Mouse (Mus musculus) bone marrow, adult 2 months (tissue): ENCODE data around the gene Pcsk4. TPM values are rescaled to one million over a fixed set of nuclear protein-coding genes. Genes with fewer than 3 reads are reported as not detected.
"Not testable (repeated sequence)": the region's sequence is repeated elsewhere in the genome, so short reads cannot be mapped to it uniquely, and the experiment has no call there.

Experiments
- H3K27ac ChIP-seq: fragments of 200-500 bp; 2 replicates; pipeline ENCODE4 v1.5.1; 2012; ENCODE audit warnings: low read depth, mild to moderate bottlenecking, control low read depth, inconsistent platforms, low read length; ENCODE audit not compliant: control insufficient read depth, poor library complexity, insufficient read depth
- H3K4me1 ChIP-seq: fragments of 200-500 bp; 2 replicates; pipeline ENCODE4 v1.6.1; 2011; ENCODE audit warnings: low read length; ENCODE audit not compliant: control insufficient read depth, insufficient read depth
- H3K4me3 ChIP-seq: fragments of 200-500 bp; replicated peaks from 2 replicates; pipeline ENCODE3; 2011; ENCODE audit warnings: mild to moderate bottlenecking, low read depth, low read length, control low read depth; ENCODE audit not compliant: control insufficient read depth
- CTCF ChIP-seq: fragments of 200-500 bp; IDR thresholded peaks from 2 replicates; pipeline ENCODE4 v1.5.1; 2011; ENCODE audit warnings: low read length, control low read depth; ENCODE audit not compliant: control insufficient read depth, insufficient read depth
- POLR2A ChIP-seq: fragments of 200-500 bp; IDR thresholded peaks from 2 replicates; pipeline ENCODE4 v1.6.1; 2011; ENCODE audit warnings: low read depth, mild to moderate bottlenecking, control low read depth, low read length, borderline replicate concordance; ENCODE audit not compliant: control insufficient read depth
- WGBS: fragments of 180-500 bp; shearing (Covaris S2); methylation state at CpG from one replicate; pipeline ENCODE4 v1.1.7; 2018; 5-methylcytosine and 5-hydroxymethylcytosine counted together
- polyA plus RNA-seq: library from polyadenylated mRNA; stranded (reverse); fragments of >200 nt; gene quantifications from 2 replicates; pipeline ENCODE4 v1.2.4, GENCODE M21; 2011; ENCODE audit warnings: low replicate concordance; ENCODE audit not compliant: missing spikeins, insufficient read depth, insufficient read length

Pcsk4 gene
- polyA plus RNA-seq, 1 experiment = not detected

DNA sequence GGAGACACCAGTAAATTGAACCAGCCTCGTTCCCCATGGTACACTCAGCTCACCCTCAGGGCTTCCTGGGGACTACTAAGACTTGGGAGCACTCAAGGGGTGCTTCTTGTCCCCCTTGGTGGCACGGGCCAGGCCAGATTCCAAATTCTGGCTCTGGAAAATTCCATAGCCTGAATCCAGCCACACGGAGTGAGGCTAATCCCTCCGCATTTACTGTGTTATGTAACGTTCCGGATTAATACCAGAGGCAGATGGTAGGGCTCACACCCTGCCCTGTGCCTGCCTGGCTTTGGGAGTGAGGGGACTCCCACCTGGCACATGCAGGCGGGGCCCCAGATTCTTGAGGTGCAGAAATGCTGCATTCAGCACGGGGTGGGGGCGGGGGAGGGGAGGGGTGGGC is 26.1 kb upstream of the Pcsk4 start:
- Histone ChIP-seq H3K4me1 (no peaks in the 10 kb centered on the region), H3K4me3 (no peak overlapping the region), H3K27ac (no peak overlapping the region; the same call in 1 of the 2 replicates)
- TF ChIP-seq POLR2A (no peak), CTCF (no peak)
- 35% methylated on average over 9 of the region's 9 CpGs for WGBS

DNA sequence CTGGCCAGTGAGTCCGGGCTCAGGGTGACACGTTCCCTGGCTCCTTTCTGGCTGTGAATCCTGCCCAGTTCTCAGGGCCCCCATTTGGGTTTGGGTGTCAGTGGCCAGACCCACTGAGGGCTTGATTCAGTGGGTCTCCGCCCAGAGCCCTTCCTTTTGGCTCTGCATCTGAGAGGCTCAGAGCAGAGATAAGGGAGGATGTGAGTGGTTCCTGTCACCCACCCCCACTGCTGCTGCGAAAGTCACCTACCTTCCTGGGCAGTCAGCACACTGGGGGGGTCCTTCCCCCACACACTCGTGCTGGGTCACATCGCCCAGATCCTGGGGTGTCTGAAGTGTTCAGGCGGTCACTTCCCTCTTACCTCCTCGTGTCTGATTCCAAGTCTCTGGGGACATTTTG is 23.4 kb upstream of the Pcsk4 start:
- TF ChIP-seq POLR2A = no peak
- no peak for TF ChIP-seq CTCF
- 31% methylated on average over 8 of the region's 8 CpGs for WGBS
- no peak overlapping the region for H3K27ac ChIP-seq
- H3K4me1 ChIP-seq = peaks cover 1% of the 10 kb centered on the region; the same call in 1 of the 2 replicates
- no peak overlapping the region for H3K4me3 ChIP-seq

DNA sequence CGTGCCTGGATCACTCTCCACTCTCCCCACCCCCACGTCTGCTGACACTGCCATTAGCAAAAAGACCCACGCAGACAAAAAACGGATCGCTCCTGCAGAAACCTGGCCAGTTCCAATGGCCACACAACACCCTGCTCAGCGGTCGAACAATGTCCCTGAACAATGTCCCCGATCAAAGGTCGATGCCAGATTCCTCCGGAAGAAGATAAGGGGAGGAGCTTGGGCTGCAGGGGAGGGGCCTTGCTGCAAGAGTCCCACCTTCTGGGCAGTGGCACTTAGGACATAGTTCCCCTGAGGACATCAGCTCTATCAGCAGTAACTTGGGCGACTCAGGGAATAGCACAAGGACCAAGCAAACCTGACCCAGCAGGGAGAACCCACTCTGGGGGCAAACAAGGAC is 22.6 kb upstream of the Pcsk4 start:
- H3K4me1 ChIP-seq = peaks cover 1% of the 10 kb centered on the region; the same call in 1 of the 2 replicates
- no peak overlapping the region for H3K4me3 ChIP-seq
- H3K27ac ChIP-seq = no peak overlapping the region
- WGBS = 38% methylated on average over 11 of the region's 11 CpGs
- no peak for TF ChIP-seq POLR2A
- no peak for TF ChIP-seq CTCF

DNA sequence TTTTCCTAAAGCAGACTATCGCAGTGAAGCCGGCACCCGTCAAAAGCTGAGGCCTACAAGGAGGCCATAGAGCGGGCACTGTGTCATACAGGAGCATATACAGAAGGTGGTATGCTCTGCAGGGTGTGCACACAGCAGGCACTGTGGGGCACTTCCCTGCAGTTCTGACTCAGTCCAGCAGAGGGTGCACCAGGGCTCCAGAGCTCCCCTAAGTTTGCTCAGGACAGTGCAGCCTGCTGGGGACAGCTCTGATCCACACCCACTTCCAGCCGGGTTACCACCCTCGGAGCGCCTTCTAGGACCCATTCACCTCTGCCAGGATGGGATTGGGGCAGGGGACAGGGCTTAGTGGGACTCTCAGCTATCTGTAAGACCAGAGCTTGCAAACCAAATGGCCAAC is 21.0 kb upstream of the Pcsk4 start:
- WGBS = 1% methylated on average over 7 of the region's 7 CpGs
- H3K4me1 ChIP-seq = peaks cover 1% of the 10 kb centered on the region; the same call in 1 of the 2 replicates

DNA sequence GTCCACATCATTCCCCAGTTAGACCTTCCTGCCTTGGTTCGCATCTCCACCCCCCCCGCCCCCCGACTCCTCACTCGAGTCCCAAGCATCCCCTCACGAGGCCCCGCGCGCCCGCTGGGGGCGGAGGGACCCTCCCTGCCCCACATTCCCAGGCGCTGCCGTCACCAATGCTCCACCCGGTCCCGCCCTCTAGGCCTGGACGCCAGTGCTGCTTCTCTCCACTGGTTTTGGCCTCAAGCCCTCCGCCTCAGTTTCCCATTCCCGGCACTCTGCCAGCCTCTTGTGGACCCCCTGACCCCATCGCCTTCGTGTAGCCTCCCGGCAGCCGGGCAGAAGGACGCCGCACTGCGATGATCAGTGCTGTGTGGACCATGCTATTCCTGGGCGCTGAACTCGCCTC is 19.7 kb upstream of the Pcsk4 start:
- TF ChIP-seq CTCF = no peak
- TF ChIP-seq POLR2A = no peak
- H3K27ac ChIP-seq = no peak overlapping the region
- 38% methylated on average over 26 of the region's 26 CpGs for WGBS
- H3K4me3 ChIP-seq = no peak overlapping the region
- peaks cover 1% of the 10 kb centered on the region; the same call in 1 of the 2 replicates for H3K4me1 ChIP-seq

More for the DNA sequence above, 21.0 kb upstream of the Pcsk4 start:
- TF ChIP-seq CTCF (peak; percentile 96), POLR2A (no peak)
- Histone ChIP-seq H3K27ac (no peak overlapping the region), H3K4me3 (no peak overlapping the region)

DNA sequence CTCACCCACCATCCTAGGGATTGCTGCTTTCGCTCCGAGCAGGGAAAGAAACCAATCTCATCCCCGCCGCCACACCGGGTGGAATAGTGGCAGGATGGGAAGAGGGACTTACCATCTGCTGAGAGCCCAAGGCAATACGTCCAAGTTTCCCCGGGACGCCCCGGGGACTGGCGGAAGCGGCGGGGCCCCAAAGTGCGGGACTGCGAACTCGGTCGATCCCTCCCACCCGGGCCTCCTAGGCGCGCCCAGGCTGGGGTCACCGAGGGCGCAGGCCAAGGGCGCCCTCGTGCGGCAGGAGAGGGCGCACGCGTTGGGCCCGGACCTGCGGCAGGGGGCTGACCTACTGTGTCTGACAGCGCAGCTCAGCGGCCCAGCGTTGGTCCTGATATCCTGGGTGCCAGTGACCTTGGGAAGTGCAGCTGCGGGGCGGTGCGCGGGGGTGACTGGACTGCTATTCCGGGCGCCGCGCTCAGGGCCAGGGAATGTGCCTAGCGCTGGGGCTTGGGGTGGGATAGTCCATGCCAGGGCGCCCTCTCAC is 19.0 kb upstream of the Pcsk4 start, which contains the start of gene Adamtsl5:
Gene Adamtsl5, minus strand, starts transcription at position 169 of the 538 bp plus-strand sequence.
- H3K27ac ChIP-seq = no peak within 1 kb of the TSS
- H3K4me1 ChIP-seq = peaks cover 4% of the 10 kb centered on the region; the same call in 1 of the 2 replicates
- 1% methylated on average over 42 of the region's 42 CpGs for WGBS
- peak within 1 kb of the TSS; percentile 20 for H3K4me3 ChIP-seq
- TF ChIP-seq CTCF (peak; percentile 78), POLR2A (no peak)

DNA sequence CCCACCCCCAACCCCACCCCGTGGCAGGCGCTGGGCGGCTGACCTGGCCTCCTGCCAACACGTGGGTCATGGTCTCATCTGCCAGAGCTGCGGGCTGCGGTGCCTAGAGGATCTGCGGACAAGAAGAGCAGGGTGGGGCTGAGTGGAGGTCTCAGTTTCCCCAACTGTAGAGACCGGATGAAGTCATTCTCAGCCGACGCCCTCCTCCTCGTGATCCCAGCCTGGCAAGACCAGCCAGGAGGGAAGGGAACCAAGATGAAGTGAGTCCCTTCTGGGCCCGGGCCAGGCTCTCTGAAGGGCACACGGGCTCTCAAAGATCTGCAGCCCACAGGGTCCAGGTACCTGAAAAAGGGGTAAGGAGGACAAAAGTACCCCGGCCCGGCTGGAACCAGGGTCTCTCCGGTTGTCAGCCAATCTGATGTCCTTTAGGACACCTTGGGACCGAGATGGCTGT is 18.2 kb upstream of the Pcsk4 start:
- no peak overlapping the region for H3K4me3 ChIP-seq
- H3K4me1 ChIP-seq = peaks cover 5% of the 10 kb centered on the region; the same call in 1 of the 2 replicates
- H3K27ac ChIP-seq = no peak overlapping the region
- TF ChIP-seq POLR2A (no peak), CTCF (no peak)
- WGBS = 5% methylated on average over 17 of the region's 17 CpGs

DNA sequence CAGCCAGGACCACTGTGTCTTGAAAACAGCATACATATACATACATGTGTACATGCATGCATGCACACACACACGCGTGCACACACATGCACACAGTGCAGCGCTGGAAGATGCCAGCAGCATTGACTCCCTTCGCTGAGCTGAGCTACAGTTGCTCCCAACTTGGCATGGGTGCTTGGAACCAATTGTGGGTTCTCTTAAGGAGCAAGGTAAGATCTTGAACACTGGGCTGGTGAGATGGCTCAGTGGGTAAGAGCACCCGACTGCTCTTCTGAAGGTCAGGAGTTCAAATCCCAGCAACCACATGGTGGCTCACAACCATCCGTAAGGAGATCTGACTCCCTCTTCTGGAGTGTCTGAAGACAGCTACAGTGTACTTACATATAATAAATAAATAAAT is 16.6 kb upstream of the Pcsk4 start:
- not testable (repeated sequence) for H3K4me1 ChIP-seq, H3K27ac ChIP-seq
- WGBS = 88% methylated on average over 6 of the region's 6 CpGs

DNA sequence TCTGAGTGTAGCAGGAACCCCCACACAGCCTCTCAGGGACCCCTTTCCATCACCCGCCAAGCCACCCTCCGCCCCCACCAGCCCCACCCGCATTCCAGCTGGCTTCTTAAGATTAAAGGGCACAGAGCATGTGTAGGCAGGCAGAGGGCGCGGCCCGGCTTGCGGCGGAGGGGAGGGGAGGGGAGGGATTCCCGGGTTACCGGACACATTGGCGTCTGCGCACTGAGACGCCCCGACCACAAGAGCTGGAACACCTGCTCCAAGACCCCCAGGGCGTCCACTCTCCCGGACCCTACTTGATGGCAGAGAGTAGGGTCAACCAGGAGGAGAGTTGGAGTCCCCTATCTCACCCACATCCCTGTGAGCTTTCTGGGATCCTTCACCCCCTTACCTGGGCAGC is 15.8 kb upstream of the Pcsk4 start:
- H3K4me1 ChIP-seq = peaks cover 7% of the 10 kb centered on the region; the same call in 1 of the 2 replicates
- peak overlapping the region; percentile 90 for H3K27ac ChIP-seq
- WGBS = 2% methylated on average over 16 of the region's 16 CpGs
- no peak for TF ChIP-seq CTCF
- no peak for TF ChIP-seq POLR2A
- H3K4me3 ChIP-seq = no peak overlapping the region

More for the DNA sequence above, 16.6 kb upstream of the Pcsk4 start:
- not testable (repeated sequence) for H3K4me3 ChIP-seq
